In the genomic region with DNA sequence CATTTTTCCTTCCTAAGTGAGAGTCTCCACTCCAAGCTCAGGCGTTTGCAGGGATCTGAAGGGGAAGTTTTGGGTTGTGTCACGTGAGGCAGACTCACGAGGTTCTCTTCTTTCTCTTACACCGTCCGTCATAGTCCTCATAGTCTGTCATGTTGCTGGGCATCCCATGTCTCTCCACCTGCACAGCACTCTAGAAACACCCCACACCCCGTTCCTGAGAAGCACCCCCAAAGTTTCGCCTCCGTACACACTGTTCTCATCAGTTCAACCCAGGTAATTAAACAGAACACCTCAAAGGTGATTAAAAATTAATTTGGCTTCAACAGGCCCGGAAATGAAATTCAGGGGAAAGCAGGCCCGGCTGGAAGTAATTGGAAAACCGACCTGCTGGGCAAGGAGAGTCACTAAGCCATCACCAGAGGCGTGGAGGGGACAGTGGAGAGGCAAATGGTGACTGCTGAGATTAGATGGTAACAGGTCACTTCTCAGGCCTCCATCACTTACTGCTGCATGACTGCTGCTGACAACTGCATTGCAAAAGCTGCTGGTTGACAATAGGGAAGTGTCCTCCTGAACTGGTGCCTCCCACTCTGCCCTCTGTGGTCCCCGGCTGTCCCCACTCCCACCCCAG, we compare ENCODE assay signal across 11 mouse cellular contexts.
DNase-seq lines count a peak whose midpoint lies in the region; ATAC-seq lines count a peak whose summit lies in the region.
"Had no signal": no experiment of that assay in that cellular context is flagged by ENCODE, and none has a peak within 500 bp of the region (broad histone marks: within the 10 kb centered on the region; RNA-seq: fewer than 3 reads in every experiment).

No protein-coding gene starts in this region.

- WGBS in midbrain, embryonic 13.5 days = 68% methylated on average over 13 of the region's 13 CpGs
- 70% methylated on average over 13 of the region's 13 CpGs for WGBS in midbrain, embryonic 11.5 days
- WGBS in forebrain, embryonic 14.5 days = 66% methylated on average over 13 of the region's 13 CpGs

- H3K4me2 ChIP-seq in midbrain, embryonic 13.5 days (replicated peaks) = no peak overlapping the region
- H3K4me2 ChIP-seq in midbrain, embryonic 11.5 days = no peak overlapping the region
- no peak overlapping the region for H3K4me2 ChIP-seq in forebrain, embryonic 14.5 days (ENCODE audit: low read length)
- H3K4me2 ChIP-seq: embryonic facial prominence, embryonic 15.5 days; lung, embryonic 14.5 days had no signal

- H3K27ac ChIP-seq in midbrain, embryonic 13.5 days = no peak overlapping the region
- H3K27ac ChIP-seq in midbrain, embryonic 11.5 days (ENCODE audit: low read depth, low read length) = no peak overlapping the region
- H3K27ac ChIP-seq in forebrain, embryonic 14.5 days (ENCODE audit: low read depth, low read length) = no peak overlapping the region; the same call in 1 of the 2 replicates
- H3K27ac ChIP-seq: embryonic facial prominence, embryonic 15.5 days had no signal

- H3K4me3 ChIP-seq in midbrain, embryonic 13.5 days (replicated peaks) = no peak overlapping the region
- no peak overlapping the region for H3K4me3 ChIP-seq in midbrain, embryonic 11.5 days (ENCODE audit: low read depth, low read length)
- no peak overlapping the region for H3K4me3 ChIP-seq in forebrain, embryonic 14.5 days (ENCODE audit: low read depth, low read length)
- H3K4me3 ChIP-seq: embryonic facial prominence, embryonic 15.5 days had no signal

- H3K27me3 ChIP-seq in midbrain, embryonic 13.5 days = 0 out of 2 replicates have a peak, but pooled peaks cover under 1% of the 10 kb centered on the region
- H3K27me3 ChIP-seq in midbrain, embryonic 11.5 days (ENCODE audit: control insufficient read depth, insufficient read depth, low read length) = no peaks in the 10 kb centered on the region
- no peaks in the 10 kb centered on the region for H3K27me3 ChIP-seq in forebrain, embryonic 14.5 days (replicated peaks; ENCODE audit: control insufficient read depth, insufficient read depth, low read length)
- H3K27me3 ChIP-seq: embryonic facial prominence, embryonic 15.5 days had no signal

- peaks cover 12% of the 10 kb centered on the region for H3K4me1 ChIP-seq in midbrain, embryonic 13.5 days (replicated peaks)
- H3K4me1 ChIP-seq in midbrain, embryonic 11.5 days (ENCODE audit: control insufficient read depth, insufficient read depth, low read length) = no peaks in the 10 kb centered on the region; the same call in 1 of the 2 replicates
- peaks cover 21% of the 10 kb centered on the region for H3K4me1 ChIP-seq in forebrain, embryonic 14.5 days (ENCODE audit: control insufficient read depth, insufficient read depth, low read length)

- H3K9ac ChIP-seq in midbrain, embryonic 13.5 days (replicated peaks) = no peak overlapping the region
- H3K9ac ChIP-seq in midbrain, embryonic 11.5 days (ENCODE audit: low read length) = no peak overlapping the region
- H3K9ac ChIP-seq in forebrain, embryonic 14.5 days (ENCODE audit: low read length) = no peak overlapping the region
- H3K9ac ChIP-seq: embryonic facial prominence, embryonic 15.5 days; lung, embryonic 14.5 days had no signal

- DNase-seq in embryo, embryonic 10 days (ENCODE audit: low spot score) = peak; percentile 15
- no peak for DNase-seq in embryo, embryonic 9.5 days (ENCODE audit: extremely low spot score)
- no peak for DNase-seq in midbrain, embryonic 11.5 days (ENCODE audit: low spot score, missing footprints)
- no peak for DNase-seq in forebrain, embryonic 14.5 days (ENCODE audit: low spot score)
- DNase-seq in kidney, adult 11 months = no peak
- DNase-seq in thymus, postnatal 4 days = no peak
- DNase-seq: kidney, postnatal 14 days; lung, embryonic 14.5 days had no signal

- H3K9me3 ChIP-seq in midbrain, embryonic 13.5 days = no peaks in the 10 kb centered on the region
- H3K9me3 ChIP-seq in midbrain, embryonic 11.5 days (ENCODE audit: control insufficient read depth, low read length) = no peaks in the 10 kb centered on the region
- H3K9me3 ChIP-seq in forebrain, embryonic 14.5 days (replicated peaks; ENCODE audit: control insufficient read depth, low read length) = no peaks in the 10 kb centered on the region
- H3K9me3 ChIP-seq: embryonic facial prominence, embryonic 15.5 days had no signal

- peak; percentile 35; the same call in 1 of the 2 replicates for ATAC-seq in midbrain, embryonic 13.5 days
- ATAC-seq in midbrain, embryonic 11.5 days (ENCODE audit: low FRiP score) = no peak
- ATAC-seq in forebrain, embryonic 14.5 days = peak; percentile 10
- ATAC-seq in megakaryocyte-erythroid progenitor cell, adult 5-6 weeks (replicated peaks; ENCODE audit: low FRiP score, low TSS enrichment, poor library complexity, severe bottlenecking) = no peak

- no peaks in the 10 kb centered on the region for H3K36me3 ChIP-seq in midbrain, embryonic 13.5 days
- H3K36me3 ChIP-seq in midbrain, embryonic 11.5 days (ENCODE audit: control insufficient read depth, insufficient read depth, low read length) = no peaks in the 10 kb centered on the region
- no peaks in the 10 kb centered on the region for H3K36me3 ChIP-seq in forebrain, embryonic 14.5 days (ENCODE audit: control insufficient read depth, insufficient read depth, low read length)
- H3K36me3 ChIP-seq: embryonic facial prominence, embryonic 15.5 days had no signal

Comparison
In these comparisons a context has a peak if more than half of its experiments do, and no peak if none do; other contexts are left out.
1. ATAC-seq: peak in midbrain, embryonic 13.5 days (single experiment) and forebrain, embryonic 14.5 days (single experiment); none in midbrain, embryonic 11.5 days (single experiment) and megakaryocyte-erythroid progenitor cell, adult 5-6 weeks (single experiment).